Mouse (Mus musculus) ES-E14 (cell line): ENCODE measurements around the gene 4933430I17Rik.

Experiments
- HCFC1 ChIP-seq: IDR thresholded peaks from 2 replicates; pipeline ENCODE4 v1.6.1; 2012; ENCODE audit warnings: low read length, inconsistent platforms, borderline replicate concordance; ENCODE audit not compliant: insufficient read depth
- ZC3H11A ChIP-seq: IDR thresholded peaks from 2 replicates; pipeline ENCODE4 v1.6.1; 2012; ENCODE audit warnings: low read depth, mild to moderate bottlenecking, inconsistent platforms, low read length, borderline replicate concordance
- ZNF384 ChIP-seq: IDR thresholded peaks from 2 replicates; pipeline ENCODE4 v1.6.1; 2012; ENCODE audit warnings: low read depth, low read length, inconsistent platforms

DNA sequence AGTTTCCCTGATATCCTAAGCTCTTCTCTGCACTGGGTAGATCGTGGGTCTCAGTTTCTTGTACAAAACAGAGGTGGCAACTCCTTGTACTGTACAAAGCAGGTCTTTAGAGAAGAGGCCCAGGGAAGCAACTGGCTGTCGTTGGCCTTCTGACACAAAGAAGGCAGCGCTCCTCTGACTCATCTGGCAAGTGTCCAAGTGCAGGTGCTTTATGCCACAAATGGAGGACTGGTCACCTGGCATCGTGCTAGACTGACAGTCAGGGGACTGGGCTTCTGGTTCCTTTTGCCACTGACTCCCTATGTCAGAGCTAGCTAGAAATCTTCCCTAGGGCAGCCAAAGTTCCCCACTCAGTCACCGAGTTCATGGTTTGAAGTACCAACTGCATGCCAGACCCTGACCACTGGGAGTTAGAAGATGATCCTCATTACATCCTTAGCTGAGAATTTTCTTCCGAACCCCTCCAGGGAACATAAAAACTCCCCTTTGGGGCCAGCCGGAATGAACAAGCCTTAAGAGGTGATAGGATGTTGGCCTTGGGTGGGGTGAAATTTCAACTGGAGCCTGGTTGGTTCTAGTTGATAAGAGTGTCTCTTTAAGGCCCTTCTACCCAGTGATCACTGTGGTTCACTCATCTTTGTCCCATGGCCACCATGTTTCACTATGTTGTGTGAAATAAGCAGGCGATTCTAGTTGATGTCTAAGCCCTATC lies 39.6 kb upstream of the 4933430I17Rik start:
- TF ChIP-seq HCFC1, result no peak
- TF ChIP-seq ZC3H11A, result no peak
- TF ChIP-seq ZNF384, result no peak
